Mouse (Mus musculus) small intestine, adult 2 months (tissue): ENCODE data around the gene Dlg5. TPM values are rescaled to one million over a fixed set of nuclear protein-coding genes. Genes with fewer than 3 reads are reported as not detected.

Experiments
- H3K27ac ChIP-seq: fragments of 200-500 bp; 2 replicates; pipeline ENCODE4 v1.5.1; 2012; ENCODE audit warnings: low read depth, low read length, control low read depth, inconsistent platforms; ENCODE audit not compliant: insufficient read depth
- H3K27me3 ChIP-seq: fragments of 200-500 bp; 2 replicates; pipeline ENCODE4 v1.6.1; 2012; ENCODE audit warnings: mild to moderate bottlenecking, moderate library complexity, low read length, inconsistent platforms; ENCODE audit not compliant: control insufficient read depth, insufficient read depth
- H3K36me3 ChIP-seq: fragments of 200-500 bp; 2 replicates; pipeline ENCODE4 v1.6.1; 2012; ENCODE audit warnings: mild to moderate bottlenecking, low read length, control low read depth, inconsistent platforms; ENCODE audit not compliant: control insufficient read depth, insufficient read depth
- H3K4me1 ChIP-seq: fragments of 200-500 bp; 2 replicates; pipeline ENCODE4 v1.6.1; 2012; ENCODE audit warnings: low read length, inconsistent platforms, mixed read lengths; ENCODE audit not compliant: control insufficient read depth, insufficient read depth, insufficient read length
- H3K4me3 ChIP-seq: fragments of 200-500 bp; 2 replicates; pipeline ENCODE4 v1.5.1; 2012; ENCODE audit warnings: low read depth, mild to moderate bottlenecking, control low read depth, inconsistent platforms, low read length, moderate library complexity
- CTCF ChIP-seq: fragments of 200-500 bp; IDR thresholded peaks from 2 replicates; pipeline ENCODE4 v1.5.1; 2012; ENCODE audit warnings: low read depth, mild to moderate bottlenecking, control low read depth, inconsistent platforms, low read length, moderate library complexity, mixed read lengths; ENCODE audit not compliant: insufficient replicate concordance, insufficient read length; ENCODE audit errors: extremely low read depth
- POLR2A ChIP-seq: fragments of 200-500 bp; IDR thresholded peaks from 2 replicates; pipeline ENCODE4 v1.6.1; 2012; ENCODE audit warnings: low read depth, mild to moderate bottlenecking, control low read depth, inconsistent platforms, low read length, moderate library complexity
- WGBS: fragments of 180-500 bp; shearing (Covaris S2); methylation state at CpG from one replicate; pipeline ENCODE4 v1.1.7; 2018; 5-methylcytosine and 5-hydroxymethylcytosine counted together
- polyA plus RNA-seq: library from polyadenylated mRNA; depleted of rRNA; stranded (reverse); fragments of >200 nt; gene quantifications from 2 replicates; pipeline ENCODE4 v1.2.3, GENCODE M21; 2012

The Dlg5 gene
- polyA plus RNA-seq, 1 experiment = 21.1 TPM

GRCm38 (mm10) chr14:24232641-24233633, 12.8 kb downstream of the Dlg5 start:
- Histone ChIP-seq H3K4me3 (no peak overlapping the region), H3K27ac (no peak overlapping the region), H3K27me3 (no peaks in the 10 kb centered on the region), H3K4me1 (no peaks in the 10 kb centered on the region; the same call in 1 of the 2 replicates), H3K36me3 (no peaks in the 10 kb centered on the region)
- WGBS = 59% methylated on average over 12 of the region's 12 CpGs
- TF ChIP-seq CTCF = no peak
- TF ChIP-seq POLR2A = no peak

DNA sequence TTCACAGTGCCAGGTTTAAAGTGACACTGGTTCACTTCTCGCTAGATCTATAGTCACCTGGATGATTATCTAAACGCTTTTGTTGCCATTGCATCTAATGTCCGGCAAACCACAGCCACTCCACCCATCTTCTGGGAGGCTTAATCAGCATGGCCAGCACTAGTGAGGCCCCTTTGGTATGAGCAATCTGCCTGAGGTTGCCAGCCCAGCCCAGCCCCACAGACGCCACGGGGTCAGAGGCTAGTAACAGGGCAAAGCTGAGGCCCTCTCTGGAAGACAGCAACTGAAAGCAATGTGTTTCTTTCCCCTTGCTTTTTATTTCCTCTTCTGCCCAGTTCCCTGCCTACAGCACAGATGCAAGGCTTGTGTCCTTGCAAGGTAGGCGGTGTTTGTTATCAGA, 17.2 kb downstream of the Dlg5 start:
- no peaks in the 10 kb centered on the region; the same call in 1 of the 2 replicates for H3K4me1 ChIP-seq
- no peaks in the 10 kb centered on the region for H3K27me3 ChIP-seq
- no peak overlapping the region for H3K27ac ChIP-seq
- no peak overlapping the region for H3K4me3 ChIP-seq
- WGBS = 59% methylated on average over 6 of the region's 6 CpGs
- no peaks in the 10 kb centered on the region for H3K36me3 ChIP-seq
- TF ChIP-seq POLR2A (no peak), CTCF (no peak)

DNA sequence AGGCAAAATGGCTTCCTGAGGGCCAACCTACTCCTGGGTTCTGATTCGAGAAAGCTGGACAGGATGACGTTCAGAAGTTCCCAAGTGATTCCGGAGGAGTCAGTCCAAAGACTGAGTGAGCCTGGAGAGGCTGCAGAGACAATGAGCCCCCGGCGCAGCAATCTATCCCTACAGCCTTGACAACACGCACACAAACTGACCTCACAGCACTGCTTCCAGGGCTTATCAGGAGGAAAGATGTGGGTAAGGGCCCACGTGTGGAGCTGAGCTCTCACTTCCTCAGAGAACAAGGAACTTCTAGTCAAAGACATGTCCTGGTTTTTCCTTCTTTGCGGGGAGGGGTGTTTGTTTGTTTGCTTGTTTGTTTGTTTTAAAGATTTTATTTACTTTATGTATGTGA, 18.7 kb downstream of the Dlg5 start:
- Histone ChIP-seq H3K4me3 (no peak overlapping the region), H3K27ac (no peak overlapping the region), H3K36me3 (no peaks in the 10 kb centered on the region), H3K27me3 (no peaks in the 10 kb centered on the region), H3K4me1 (peaks cover 3% of the 10 kb centered on the region; the same call in 1 of the 2 replicates)
- 81% methylated on average over 8 of the region's 8 CpGs for WGBS
- TF ChIP-seq CTCF (no peak), POLR2A (no peak)

- H3K27me3 ChIP-seq = no peaks in the 10 kb centered on the region
- TF ChIP-seq POLR2A = no peak
- TF ChIP-seq CTCF = no peak
- WGBS = 84% methylated on average over 2 of the region's 2 CpGs
- H3K36me3 ChIP-seq = no peaks in the 10 kb centered on the region
- no peak overlapping the region for H3K27ac ChIP-seq
- H3K4me1 ChIP-seq = peaks cover 3% of the 10 kb centered on the region; the same call in 1 of the 2 replicates
- no peak overlapping the region for H3K4me3 ChIP-seq
Measured at GRCm38 (mm10) chr14:24226344-24226743, 19.4 kb downstream of the Dlg5 start.

DNA sequence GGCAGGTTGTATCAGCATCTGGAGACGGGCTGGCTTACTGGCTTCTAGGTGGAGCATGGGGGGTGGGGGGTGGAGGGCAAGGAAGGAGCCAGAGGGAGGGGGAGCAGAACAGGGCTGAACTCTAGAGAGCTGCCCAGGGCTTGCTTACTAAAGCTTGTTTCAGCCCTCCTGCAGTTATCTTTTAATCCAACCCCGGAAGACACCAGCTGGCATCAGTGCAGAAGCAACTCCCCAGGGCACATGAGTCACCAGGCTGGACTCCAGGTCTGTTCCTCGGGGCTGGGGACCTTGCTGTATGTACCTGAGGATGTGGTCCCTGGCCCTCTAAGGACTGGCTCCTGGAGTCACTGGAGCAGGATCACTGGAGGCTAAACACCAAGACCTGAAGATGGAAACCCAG, 23.0 kb downstream of the Dlg5 start:
- no peaks in the 10 kb centered on the region for H3K27me3 ChIP-seq
- H3K36me3 ChIP-seq = no peaks in the 10 kb centered on the region
- H3K27ac ChIP-seq = no peak overlapping the region
- H3K4me3 ChIP-seq = no peak overlapping the region
- 30% methylated on average over 3 of the region's 3 CpGs for WGBS
- peaks cover 3% of the 10 kb centered on the region; the same call in 1 of the 2 replicates for H3K4me1 ChIP-seq
- no peak for TF ChIP-seq CTCF

GRCm38 (mm10) chr14:24222273-24222672, 23.4 kb downstream of the Dlg5 start:
- H3K27me3 ChIP-seq = no peaks in the 10 kb centered on the region
- H3K36me3 ChIP-seq = no peaks in the 10 kb centered on the region
- WGBS = 89% methylated on average over 3 of the region's 3 CpGs
- H3K27ac ChIP-seq = no peak overlapping the region
- no peak overlapping the region for H3K4me3 ChIP-seq
- TF ChIP-seq CTCF = no peak
- TF ChIP-seq POLR2A = no peak
- peaks cover 3% of the 10 kb centered on the region; the same call in 1 of the 2 replicates for H3K4me1 ChIP-seq

DNA sequence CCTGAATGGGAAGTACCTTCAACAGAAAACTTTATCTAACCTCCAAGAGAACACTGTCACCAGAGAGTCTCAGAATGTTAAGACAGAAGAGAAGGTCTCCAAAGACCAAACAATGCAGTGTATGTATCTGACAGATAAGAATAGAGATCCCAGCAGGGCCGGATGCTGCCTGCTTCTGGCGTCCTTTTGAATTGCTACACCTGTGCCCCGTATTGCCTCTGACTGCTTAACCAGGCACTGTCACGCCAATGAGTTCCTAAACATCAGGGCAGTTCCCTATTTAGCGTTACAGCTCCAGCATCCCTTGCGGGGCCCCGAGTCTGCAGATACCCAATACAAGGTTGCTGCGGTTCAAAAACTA, 28.4 kb downstream of the Dlg5 start:
- TF ChIP-seq CTCF = no peak
- no peak for TF ChIP-seq POLR2A
- 37% methylated on average over 8 of the region's 8 CpGs for WGBS
- Histone ChIP-seq H3K36me3 (no peaks in the 10 kb centered on the region), H3K27ac (no peak overlapping the region), H3K4me1 (peaks cover 1% of the 10 kb centered on the region; the same call in 1 of the 2 replicates), H3K27me3 (no peaks in the 10 kb centered on the region), H3K4me3 (no peak overlapping the region)
